Mouse (Mus musculus) thymus, adult 2 months (tissue): ENCODE measurements around the gene Arhgap42.

Experiments
- CTCF ChIP-seq: fragments of 200-500 bp; IDR thresholded peaks from 2 replicates; pipeline ENCODE4 v1.5.1; 2012; ENCODE audit warnings: mild to moderate bottlenecking, control low read depth, low read length, moderate library complexity, borderline replicate concordance; ENCODE audit not compliant: control insufficient read depth, poor library complexity, insufficient read depth; ENCODE audit errors: extremely low read depth
- POLR2A ChIP-seq: fragments of 200-500 bp; IDR thresholded peaks from 2 replicates; pipeline ENCODE4 v1.6.1; 2012; ENCODE audit warnings: mild to moderate bottlenecking, low read length, control low read depth, moderate library complexity; ENCODE audit not compliant: control insufficient read depth, poor library complexity, insufficient read depth; ENCODE audit errors: extremely low read depth

- TF ChIP-seq CTCF (no peak), POLR2A (no peak)
Observed at GRCm38 (mm10) chr9:8996494-8996893, 242.4 kb downstream of the Arhgap42 start.
